Mouse (Mus musculus): ENCODE results near the gene Frat2. TPM values are rescaled to one million over a fixed set of nuclear protein-coding genes. Genes with fewer than 3 reads are reported as not detected.

The Frat2 gene
- total RNA-seq, 2 experiments from 2014 or later: 25.2 to 28.2 TPM

Other genes starting within 250 kb of the Frat2 start
- not detected in 2 replicates for gene Slit1, start 104.5 kb downstream of the Frat2 start, total RNA-seq (2015)
- 0.03 and 0.29 TPM in 2 replicates for gene Slit1, start 104.5 kb downstream of the Frat2 start, total RNA-seq (2017)
- gene Arhgap19, start 46.1 kb downstream of the Frat2 start, total RNA-seq (2015): 48.6 and 50.6 TPM in 2 replicates
- 56.7 and 57.3 TPM in 2 replicates for gene Arhgap19, start 46.1 kb downstream of the Frat2 start, total RNA-seq (2017)
- 9.1 TPM in 2 replicates for gene Frat1, start 18.2 kb downstream of the Frat2 start, total RNA-seq (2015)
- 9.5 and 11.7 TPM in 2 replicates for gene Frat1, start 18.2 kb downstream of the Frat2 start, total RNA-seq (2017)
- gene Rrp12, start 48.0 kb upstream of the Frat2 start, total RNA-seq (2015): 10.4 and 10.5 TPM in 2 replicates
- gene Rrp12, start 48.0 kb upstream of the Frat2 start, total RNA-seq (2017): 18.9 and 20.5 TPM in 2 replicates
- gene Pgam1, start 63.8 kb upstream of the Frat2 start, total RNA-seq (2015): 1,044 and 1,130 TPM in 2 replicates
- gene Pgam1, start 63.8 kb upstream of the Frat2 start, total RNA-seq (2017): 398 and 472 TPM in 2 replicates
- gene Exosc1, start 85.3 kb upstream of the Frat2 start, total RNA-seq (2015): 90.1 and 96.9 TPM in 2 replicates
- gene Exosc1, start 85.3 kb upstream of the Frat2 start, total RNA-seq (2017): 73.3 and 75.7 TPM in 2 replicates
- gene Zdhhc16, start 85.3 kb upstream of the Frat2 start, total RNA-seq (2015): 52.7 and 54.9 TPM in 2 replicates
- gene Zdhhc16, start 85.3 kb upstream of the Frat2 start, total RNA-seq (2017): 33.5 and 39.1 TPM in 2 replicates
- 15.8 and 16.2 TPM in 2 replicates for gene Mms19, start 133.0 kb upstream of the Frat2 start, total RNA-seq (2015)
- gene Mms19, start 133.0 kb upstream of the Frat2 start, total RNA-seq (2017): 25.2 and 43.2 TPM in 2 replicates
- gene Ubtd1, start 133.6 kb upstream of the Frat2 start, total RNA-seq (2015): 11.2 and 13.4 TPM in 2 replicates
- gene Ubtd1, start 133.6 kb upstream of the Frat2 start, total RNA-seq (2017): 11.9 and 12.3 TPM in 2 replicates
- not detected in 2 replicates for gene Ankrd2, start 187.9 kb upstream of the Frat2 start, total RNA-seq (2015)
- gene Ankrd2, start 187.9 kb upstream of the Frat2 start, total RNA-seq (2017): not detected in 2 replicates
- gene Hoga1, start 197.5 kb upstream of the Frat2 start, total RNA-seq (2015): 0.20 TPM in 1 of 2 replicates, not detected in the other
- gene Hoga1, start 197.5 kb upstream of the Frat2 start, total RNA-seq (2017): 0.24 and 0.33 TPM in 2 replicates
- gene 4933411K16Rik, start 204.1 kb upstream of the Frat2 start, total RNA-seq (2015): not detected in 2 replicates
- gene 4933411K16Rik, start 204.1 kb upstream of the Frat2 start, total RNA-seq (2017): not detected in 2 replicates
- gene Morn4, start 238.2 kb upstream of the Frat2 start, total RNA-seq (2015): 0.67 and 1.4 TPM in 2 replicates
- 0.30 and 0.54 TPM in 2 replicates for gene Morn4, start 238.2 kb upstream of the Frat2 start, total RNA-seq (2017)
- 8.9 and 9.4 TPM in 2 replicates for gene Pi4k2a, start 242.3 kb upstream of the Frat2 start, total RNA-seq (2015)
- 5.5 and 7.4 TPM in 2 replicates for gene Pi4k2a, start 242.3 kb upstream of the Frat2 start, total RNA-seq (2017)